Mouse (Mus musculus): Measurements from ENCODE around the gene Slc2a8. TPM values are rescaled to one million over a fixed set of nuclear protein-coding genes. Genes with fewer than 3 reads are reported as not detected.

Gene Slc2a8
- polyA plus RNA-seq, 1 experiment from 2014 or later: 11.2 TPM

DNA sequence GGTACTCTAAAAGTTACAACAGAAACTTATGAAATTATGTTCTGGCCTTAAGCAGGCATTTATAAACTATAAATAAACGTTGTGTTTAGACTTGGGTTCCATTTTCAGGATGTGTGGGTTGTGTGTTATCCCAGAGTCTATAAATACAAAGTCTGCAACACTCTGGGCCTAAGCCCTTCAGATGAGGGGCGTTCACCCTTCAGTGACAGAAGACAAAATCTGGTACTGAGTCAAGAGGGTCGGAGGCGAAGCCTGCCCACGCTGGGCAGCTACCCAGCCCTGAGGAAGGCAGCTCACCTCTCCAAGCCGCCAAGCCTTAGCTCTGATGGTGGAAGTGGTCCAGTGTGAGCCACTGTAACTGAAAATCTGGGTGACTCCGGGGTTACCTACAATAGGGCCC lies 20.3 kb upstream of the Slc2a8 start:
- Histone ChIP-seq H3K36me3 (ENCODE audit: control insufficient read depth, insufficient read depth, low read length) (peaks cover 6% of the 10 kb centered on the region; the same call in 1 of the 2 replicates), H3K4me2 (ENCODE audit: low read length) (no peak overlapping the region), H3K9me3 (replicated peaks; ENCODE audit: control insufficient read depth, low read length) (no peaks in the 10 kb centered on the region), H3K4me3 (ENCODE audit: low read depth, low read length) (no peak overlapping the region), H3K27ac (ENCODE audit: low read depth, low read length) (no peak overlapping the region), H3K27me3 (replicated peaks; ENCODE audit: control insufficient read depth, insufficient read depth, low read length) (no peaks in the 10 kb centered on the region), H3K9ac (ENCODE audit: low read length) (no peak overlapping the region), H3K4me1 (ENCODE audit: control insufficient read depth, insufficient read depth, low read length) (no peaks in the 10 kb centered on the region)
- no peak for DNase-seq (ENCODE audit: low spot score)
- 86% methylated on average over 7 of the region's 7 CpGs for WGBS
- no peak for ATAC-seq

DNA sequence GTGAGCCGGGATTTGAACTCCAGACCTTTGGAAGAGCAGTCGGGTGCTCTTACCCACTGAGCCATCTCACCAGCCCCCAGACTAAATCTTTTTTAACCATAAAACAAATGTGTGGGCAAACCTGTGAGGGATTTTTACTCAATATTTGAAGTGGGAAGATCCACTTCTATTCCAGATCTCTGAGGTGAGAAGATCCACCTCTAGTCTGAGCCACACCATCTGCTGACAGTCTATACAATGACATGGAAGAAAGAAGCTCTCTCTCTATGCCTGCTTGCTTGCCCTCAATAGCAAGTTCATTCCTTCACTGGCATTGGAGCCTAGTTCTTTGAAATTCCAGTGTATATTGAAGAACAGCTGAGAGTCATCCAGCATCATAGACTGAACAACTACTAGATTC lies 17.9 kb upstream of the Slc2a8 start:
- no peaks in the 10 kb centered on the region for H3K4me1 ChIP-seq (ENCODE audit: control insufficient read depth, insufficient read depth, low read length)
- no peaks in the 10 kb centered on the region for H3K27me3 ChIP-seq (replicated peaks; ENCODE audit: control insufficient read depth, insufficient read depth, low read length)
- H3K27ac ChIP-seq (ENCODE audit: low read depth, low read length): no peak overlapping the region
- peaks cover 2% of the 10 kb centered on the region; the same call in 1 of the 2 replicates for H3K36me3 ChIP-seq (ENCODE audit: control insufficient read depth, insufficient read depth, low read length)
- no peak overlapping the region for H3K4me2 ChIP-seq (ENCODE audit: low read length)
- H3K9ac ChIP-seq (ENCODE audit: low read length): no peak overlapping the region
- WGBS: 95% methylated on average over 2 of the region's 2 CpGs
- no peaks in the 10 kb centered on the region for H3K9me3 ChIP-seq (replicated peaks; ENCODE audit: control insufficient read depth, low read length)
- no peak for ATAC-seq
- no peak for DNase-seq (ENCODE audit: low spot score)
- no peak overlapping the region for H3K4me3 ChIP-seq (ENCODE audit: low read depth, low read length)

DNA sequence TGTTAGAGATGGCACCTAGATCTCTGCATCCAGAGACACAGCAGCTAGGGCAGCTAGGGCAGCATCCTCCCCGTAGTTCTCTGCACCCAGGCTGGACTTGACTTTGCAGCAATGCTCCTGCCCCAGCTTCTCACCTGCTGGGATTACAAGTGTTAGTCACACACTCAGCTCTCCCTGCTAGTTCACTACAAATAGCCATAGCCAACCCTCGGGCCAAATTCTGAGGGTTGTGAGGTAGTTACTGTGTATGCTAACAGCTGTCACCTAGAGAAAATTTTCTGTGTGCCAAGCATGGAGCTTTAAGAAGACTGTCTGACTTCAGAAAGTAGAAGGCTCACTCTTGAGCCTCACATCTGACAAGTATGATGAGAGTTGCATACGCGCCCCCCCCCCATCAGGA lies 15.9 kb upstream of the Slc2a8 start:
- Histone ChIP-seq H3K9me3 (replicated peaks; ENCODE audit: control insufficient read depth, low read length) (no peaks in the 10 kb centered on the region), H3K4me1 (ENCODE audit: control insufficient read depth, insufficient read depth, low read length) (no peaks in the 10 kb centered on the region), H3K4me2 (ENCODE audit: low read length) (no peak overlapping the region), H3K36me3 (ENCODE audit: control insufficient read depth, insufficient read depth, low read length) (no peaks in the 10 kb centered on the region), H3K4me3 (ENCODE audit: low read depth, low read length) (no peak overlapping the region), H3K9ac (ENCODE audit: low read length) (no peak overlapping the region), H3K27me3 (replicated peaks; ENCODE audit: control insufficient read depth, insufficient read depth, low read length) (no peaks in the 10 kb centered on the region), H3K27ac (ENCODE audit: low read depth, low read length) (no peak overlapping the region)
- ATAC-seq (no peak), DNase-seq (ENCODE audit: low spot score) (no peak)
- 89% methylated on average over 4 of the region's 4 CpGs for WGBS

DNA sequence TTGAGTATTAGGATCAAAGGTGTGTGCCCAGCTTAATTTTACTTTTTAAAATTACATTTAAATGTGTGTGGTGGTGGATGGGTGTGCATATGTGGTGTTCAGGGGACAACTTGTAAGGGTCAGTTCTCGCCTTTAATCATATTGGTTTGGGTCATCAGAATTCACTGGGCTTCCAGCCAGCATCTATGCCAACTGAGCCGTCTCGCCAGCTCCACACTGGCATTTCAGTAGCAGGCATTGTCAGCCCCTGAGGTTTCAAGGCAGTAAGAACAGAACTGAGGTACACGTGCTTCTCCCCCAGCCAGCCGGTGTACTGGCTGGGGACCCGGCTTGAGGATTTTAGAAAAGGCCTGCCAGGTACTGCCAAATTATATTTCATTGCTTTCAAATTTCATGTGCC lies 15.2 kb upstream of the Slc2a8 start:
- no peak overlapping the region for H3K4me3 ChIP-seq (ENCODE audit: low read depth, low read length)
- no peaks in the 10 kb centered on the region for H3K27me3 ChIP-seq (replicated peaks; ENCODE audit: control insufficient read depth, insufficient read depth, low read length)
- no peak overlapping the region for H3K4me2 ChIP-seq (ENCODE audit: low read length)
- peak; percentile 12 for DNase-seq (ENCODE audit: low spot score)
- WGBS: 49% methylated on average over 6 of the region's 6 CpGs
- H3K9ac ChIP-seq (ENCODE audit: low read length): no peak overlapping the region
- H3K9me3 ChIP-seq (replicated peaks; ENCODE audit: control insufficient read depth, low read length): no peaks in the 10 kb centered on the region
- H3K27ac ChIP-seq (ENCODE audit: low read depth, low read length): no peak overlapping the region
- no peaks in the 10 kb centered on the region for H3K36me3 ChIP-seq (ENCODE audit: control insufficient read depth, insufficient read depth, low read length)
- H3K4me1 ChIP-seq (ENCODE audit: control insufficient read depth, insufficient read depth, low read length): no peaks in the 10 kb centered on the region
- ATAC-seq: no peak

DNA sequence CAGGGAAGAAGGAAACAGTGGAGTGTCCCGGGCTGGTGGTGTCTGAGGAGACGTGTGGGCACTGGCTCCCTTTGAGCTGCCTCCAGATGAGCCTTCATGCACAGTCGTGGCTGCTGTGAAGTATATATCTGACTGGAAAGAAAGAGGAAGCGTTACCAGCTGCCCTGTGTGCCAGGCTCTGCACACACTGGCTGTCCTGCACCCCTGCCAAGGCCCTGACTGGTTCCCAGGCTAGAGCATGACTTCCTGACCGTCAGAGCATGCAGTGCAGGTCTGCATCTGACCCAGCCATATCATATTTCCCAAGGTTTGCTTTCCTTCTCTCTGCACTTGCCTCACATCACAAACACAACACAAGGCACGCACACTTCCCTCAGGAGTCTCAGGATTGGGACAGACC lies 10.2 kb upstream of the Slc2a8 start:
- Histone ChIP-seq H3K27me3 (replicated peaks; ENCODE audit: control insufficient read depth, insufficient read depth, low read length) (no peaks in the 10 kb centered on the region), H3K36me3 (ENCODE audit: control insufficient read depth, insufficient read depth, low read length) (no peaks in the 10 kb centered on the region), H3K9ac (ENCODE audit: low read length) (no peak overlapping the region), H3K4me1 (ENCODE audit: control insufficient read depth, insufficient read depth, low read length) (no peaks in the 10 kb centered on the region), H3K4me3 (ENCODE audit: low read depth, low read length) (no peak overlapping the region), H3K27ac (ENCODE audit: low read depth, low read length) (no peak overlapping the region), H3K4me2 (ENCODE audit: low read length) (no peak overlapping the region), H3K9me3 (replicated peaks; ENCODE audit: control insufficient read depth, low read length) (no peaks in the 10 kb centered on the region)
- WGBS: 67% methylated on average over 6 of the region's 6 CpGs
- no peak for DNase-seq (ENCODE audit: low spot score)
- no peak for ATAC-seq

DNA sequence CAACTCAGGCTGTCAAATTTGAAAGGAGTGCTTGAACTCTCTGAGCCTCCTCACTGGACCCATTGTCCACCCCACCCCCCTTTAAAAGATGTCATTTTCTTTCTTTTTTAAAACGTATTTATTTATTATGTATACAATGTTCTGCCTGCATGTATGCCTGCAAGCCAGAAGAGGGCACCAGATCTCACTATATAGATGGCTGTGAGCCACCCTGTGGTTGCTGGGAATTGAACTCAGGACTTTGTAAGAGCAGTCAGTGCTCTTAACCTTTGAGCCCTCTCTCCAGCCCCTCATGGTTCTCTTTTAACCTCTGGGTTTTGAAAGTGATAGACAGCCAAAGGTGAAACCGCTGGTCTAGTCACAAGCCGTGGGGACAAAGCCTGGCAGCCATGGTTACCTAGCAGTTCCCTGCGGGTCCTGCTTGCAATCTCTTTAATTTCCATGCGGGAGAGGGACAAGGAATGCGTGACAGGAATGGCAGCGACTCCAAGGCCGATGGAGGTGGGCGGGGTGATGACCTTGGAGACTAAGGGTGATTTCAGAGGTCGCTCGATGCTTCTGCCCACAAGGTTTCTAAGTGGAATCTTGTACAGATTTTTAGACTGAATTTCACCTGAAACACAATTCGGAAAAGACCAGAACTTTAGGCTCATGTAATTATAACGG lies 8.4 kb upstream of the Slc2a8 start:
- WGBS: 63% methylated on average over 13 of the region's 13 CpGs
- no peak overlapping the region for H3K9ac ChIP-seq (ENCODE audit: low read length)
- peak; percentile 35 for DNase-seq (ENCODE audit: low spot score)

DNA sequence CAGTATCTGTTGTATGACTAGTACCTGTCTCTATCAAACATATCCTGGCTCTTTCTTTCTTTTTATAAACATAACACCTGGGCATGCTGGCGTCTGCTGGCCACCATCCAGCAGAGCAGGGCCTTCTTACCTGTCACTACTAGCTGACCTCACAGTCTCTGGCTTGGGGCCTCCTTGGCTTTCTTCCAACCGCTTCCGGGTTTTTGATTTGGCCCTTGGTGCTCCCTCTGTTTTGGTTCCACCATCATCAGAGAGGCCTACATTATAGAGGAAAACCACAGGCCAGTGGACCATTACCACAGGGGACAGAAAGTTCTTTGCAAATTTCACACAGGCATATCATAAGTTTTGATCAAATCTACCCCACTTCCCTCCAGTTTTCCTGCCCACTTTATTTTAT lies 7.5 kb upstream of the Slc2a8 start:
- Histone ChIP-seq H3K9me3 (replicated peaks; ENCODE audit: control insufficient read depth, low read length) (no peaks in the 10 kb centered on the region), H3K36me3 (ENCODE audit: control insufficient read depth, insufficient read depth, low read length) (no peaks in the 10 kb centered on the region), H3K4me3 (ENCODE audit: low read depth, low read length) (no peak overlapping the region), H3K4me2 (ENCODE audit: low read length) (no peak overlapping the region), H3K27ac (ENCODE audit: low read depth, low read length) (no peak overlapping the region), H3K4me1 (ENCODE audit: control insufficient read depth, insufficient read depth, low read length) (no peaks in the 10 kb centered on the region), H3K9ac (ENCODE audit: low read length) (no peak overlapping the region), H3K27me3 (replicated peaks; ENCODE audit: control insufficient read depth, insufficient read depth, low read length) (no peaks in the 10 kb centered on the region)
- WGBS: 63% methylated on average over 3 of the region's 3 CpGs
- DNase-seq (ENCODE audit: low spot score): no peak
- no peak for ATAC-seq

More for the DNA sequence above, 8.4 kb upstream of the Slc2a8 start:
- no peak for ATAC-seq
- Histone ChIP-seq H3K27ac (ENCODE audit: low read depth, low read length) (no peak overlapping the region), H3K36me3 (ENCODE audit: control insufficient read depth, insufficient read depth, low read length) (no peaks in the 10 kb centered on the region), H3K4me2 (ENCODE audit: low read length) (no peak overlapping the region), H3K27me3 (replicated peaks; ENCODE audit: control insufficient read depth, insufficient read depth, low read length) (no peaks in the 10 kb centered on the region), H3K4me3 (ENCODE audit: low read depth, low read length) (no peak overlapping the region), H3K9me3 (replicated peaks; ENCODE audit: control insufficient read depth, low read length) (no peaks in the 10 kb centered on the region), H3K4me1 (ENCODE audit: control insufficient read depth, insufficient read depth, low read length) (no peaks in the 10 kb centered on the region)

DNA sequence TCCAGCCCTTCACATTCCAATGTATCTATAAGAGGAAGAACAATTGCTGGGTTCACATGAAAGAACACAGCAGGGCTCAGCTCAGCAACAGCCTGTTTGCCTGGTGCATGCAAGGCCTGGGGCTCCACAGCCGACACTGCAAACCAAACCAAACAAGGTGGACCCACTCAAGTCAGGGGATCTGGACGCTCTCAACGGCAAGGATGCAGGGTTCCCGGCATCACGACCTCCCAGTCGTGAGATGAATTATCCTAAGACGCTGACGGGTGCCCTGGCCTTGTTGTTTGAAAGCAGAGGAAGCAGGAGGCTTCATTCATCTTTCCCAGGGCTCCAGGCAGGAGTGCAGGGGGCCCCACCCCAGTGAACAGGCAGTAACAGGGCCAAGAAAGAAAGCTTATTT lies 4.0 kb upstream of the Slc2a8 start:
- no peak for ATAC-seq
- 74% methylated on average over 8 of the region's 8 CpGs for WGBS

DNA sequence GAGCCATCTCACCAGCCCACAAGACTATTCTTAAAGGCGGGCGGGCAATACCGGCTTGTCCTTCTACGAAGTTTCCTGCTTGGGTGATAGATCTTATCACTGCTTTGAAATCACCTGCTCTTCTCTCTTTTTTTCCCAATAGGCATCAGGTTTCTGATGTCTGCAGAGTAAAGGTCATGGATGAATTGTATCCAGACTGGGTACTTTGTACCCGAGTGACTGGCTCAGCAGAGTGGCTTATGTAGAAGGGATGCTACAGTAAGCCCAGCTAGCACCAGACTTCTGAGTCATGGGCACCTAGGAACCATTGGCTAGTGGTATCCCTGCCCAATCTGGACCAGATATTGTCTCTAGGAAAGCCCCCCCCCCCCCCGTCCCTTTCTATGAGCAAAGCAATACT lies 1.7 kb upstream of the Slc2a8 start:
- peaks cover 4% of the 10 kb centered on the region; the same call in 1 of the 2 replicates for H3K4me1 ChIP-seq (ENCODE audit: control insufficient read depth, insufficient read depth, low read length)
- DNase-seq (ENCODE audit: low spot score): no peak
- no peaks in the 10 kb centered on the region for H3K9me3 ChIP-seq (replicated peaks; ENCODE audit: control insufficient read depth, low read length)
- 62% methylated on average over 6 of the region's 6 CpGs for WGBS
- H3K36me3 ChIP-seq (ENCODE audit: control insufficient read depth, insufficient read depth, low read length): no peaks in the 10 kb centered on the region
- no peak overlapping the region for H3K27ac ChIP-seq (ENCODE audit: low read depth, low read length)
- no peak overlapping the region for H3K9ac ChIP-seq (ENCODE audit: low read length)
- H3K27me3 ChIP-seq (replicated peaks; ENCODE audit: control insufficient read depth, insufficient read depth, low read length): no peaks in the 10 kb centered on the region
- no peak for ATAC-seq
- H3K4me2 ChIP-seq (ENCODE audit: low read length): no peak overlapping the region
- no peak overlapping the region for H3K4me3 ChIP-seq (ENCODE audit: low read depth, low read length)

More for the DNA sequence above, 4.0 kb upstream of the Slc2a8 start:
- Histone ChIP-seq H3K27me3 (replicated peaks; ENCODE audit: control insufficient read depth, insufficient read depth, low read length) (no peaks in the 10 kb centered on the region), H3K4me2 (ENCODE audit: low read length) (no peak overlapping the region), H3K36me3 (ENCODE audit: control insufficient read depth, insufficient read depth, low read length) (no peaks in the 10 kb centered on the region), H3K9me3 (replicated peaks; ENCODE audit: control insufficient read depth, low read length) (no peaks in the 10 kb centered on the region), H3K4me3 (ENCODE audit: low read depth, low read length) (no peak overlapping the region), H3K9ac (ENCODE audit: low read length) (no peak overlapping the region), H3K4me1 (ENCODE audit: control insufficient read depth, insufficient read depth, low read length) (peaks cover 3% of the 10 kb centered on the region; the same call in 1 of the 2 replicates), H3K27ac (ENCODE audit: low read depth, low read length) (no peak overlapping the region)
- DNase-seq (ENCODE audit: low spot score): no peak
